Mouse (Mus musculus) limb, embryonic 14.5 days (tissue): Measurements from ENCODE around the gene Pde12. TPM values are rescaled to one million over a fixed set of nuclear protein-coding genes. Genes with fewer than 3 reads are reported as not detected.

Experiments
- ATAC-seq: fragments of 200-750 bp; cut with Nextera tagmentation; 2 replicates; pipeline ENCODE4 v1.8.0; 2017; ENCODE audit warnings: low read depth, moderate number of reproducible peaks, moderate TSS enrichment; ENCODE audit not compliant: low FRiP score
- DNase-seq: peaks from one replicate; pipeline ENCODE4 v3.0.0-alpha.2; 2015; ENCODE audit warnings: low spot score
- H3K27ac ChIP-seq: fragments of 300-500 bp; sonication (generic); replicated peaks from 2 replicates; pipeline ENCODE4 v1.5.1; 2014; ENCODE audit warnings: low read depth, mild to moderate bottlenecking, low read length, moderate library complexity, mixed read lengths
- H3K27me3 ChIP-seq: fragments of 300-500 bp; sonication (generic); 2 replicates; pipeline ENCODE4 v1.6.1; 2014; ENCODE audit warnings: low read length, mixed read lengths; ENCODE audit not compliant: control insufficient read depth, insufficient read depth
- H3K36me3 ChIP-seq: fragments of 300-500 bp; sonication (generic); 2 replicates; pipeline ENCODE4 v1.6.1; 2014; ENCODE audit warnings: mild to moderate bottlenecking, low read length, moderate library complexity, mixed read lengths; ENCODE audit not compliant: control insufficient read depth, insufficient read depth
- H3K4me1 ChIP-seq: fragments of 300-500 bp; sonication (generic); 2 replicates; pipeline ENCODE4 v1.6.1; 2014; ENCODE audit warnings: antibody characterized with exemption, low read length, mixed read lengths; ENCODE audit not compliant: control insufficient read depth, insufficient read depth
- H3K4me2 ChIP-seq: fragments of 300-500 bp; sonication (generic); replicated peaks from 2 replicates; pipeline ENCODE4 v1.6.1; 2014; ENCODE audit warnings: low read depth, mild to moderate bottlenecking, low read length, moderate library complexity; ENCODE audit not compliant: severe bottlenecking
- H3K4me3 ChIP-seq: fragments of 300-500 bp; sonication (generic); replicated peaks from 2 replicates; pipeline ENCODE4 v1.5.1; 2014; ENCODE audit warnings: low read length
- H3K9ac ChIP-seq: fragments of 300-500 bp; sonication (generic); 2 replicates; pipeline ENCODE4 v1.6.1; 2014; ENCODE audit warnings: mild to moderate bottlenecking, low read depth, low read length, moderate library complexity; ENCODE audit not compliant: severe bottlenecking
- H3K9me3 ChIP-seq: fragments of 300-500 bp; sonication (generic); 2 replicates; pipeline ENCODE4 v1.6.1; 2016; ENCODE audit warnings: low read length; ENCODE audit not compliant: control insufficient read depth
- POLR2A ChIP-seq: fragments of 200-500 bp; IDR thresholded peaks from 2 replicates; pipeline ENCODE4 v1.8.0; 2012; ENCODE audit warnings: inconsistent platforms, mild to moderate bottlenecking, moderate library complexity, borderline replicate concordance; ENCODE audit not compliant: insufficient read depth, insufficient read length; ENCODE audit errors: extremely low read depth
- WGBS: fragments of 180-500 bp; shearing (Covaris S2); extraction: QIAGEN DNeasy Blood & Tissue Kit; methylation state at CpG from one replicate; pipeline ENCODE4 v1.1.7; 2014; 5-methylcytosine and 5-hydroxymethylcytosine counted together
- polyA plus RNA-seq, 2 experiments: library from polyadenylated mRNA; depleted of rRNA in 1 of 2; stranded (reverse) in 1 of 2; unstranded in 1 of 2; fragments of >200 nt; fragmentation: Nextera tagmentation in 1 of 2; extraction: Ambion mirVana in 1 of 2; gene quantifications; 2 replicates each; pipeline versions ENCODE4 v1.2.1 to v1.2.3; 2012 to 2014

Gene Pde12
- polyA plus RNA-seq, 2 experiments = 5.6 to 10.2 TPM

DNA sequence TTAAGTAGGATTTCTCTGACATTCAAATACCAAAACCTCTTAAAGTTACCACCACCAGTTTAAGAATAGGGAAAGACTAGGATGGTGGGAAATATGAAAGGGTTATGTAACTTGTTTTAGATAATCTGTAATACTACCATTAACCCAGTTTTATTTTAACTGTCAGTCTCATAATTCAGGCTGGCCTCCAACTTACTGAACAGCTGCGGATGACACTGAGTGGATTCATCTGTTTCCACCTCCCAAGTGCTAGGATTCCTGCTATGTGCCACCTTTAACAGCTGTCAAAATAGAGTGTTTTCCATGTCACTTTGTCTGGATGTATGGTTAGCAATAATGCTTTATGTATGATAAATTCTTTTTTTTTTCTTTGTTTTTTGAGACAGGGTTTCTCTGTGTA, 9.4 kb downstream of the Pde12 start:
- peaks cover 37% of the 10 kb centered on the region for H3K36me3 ChIP-seq

DNA sequence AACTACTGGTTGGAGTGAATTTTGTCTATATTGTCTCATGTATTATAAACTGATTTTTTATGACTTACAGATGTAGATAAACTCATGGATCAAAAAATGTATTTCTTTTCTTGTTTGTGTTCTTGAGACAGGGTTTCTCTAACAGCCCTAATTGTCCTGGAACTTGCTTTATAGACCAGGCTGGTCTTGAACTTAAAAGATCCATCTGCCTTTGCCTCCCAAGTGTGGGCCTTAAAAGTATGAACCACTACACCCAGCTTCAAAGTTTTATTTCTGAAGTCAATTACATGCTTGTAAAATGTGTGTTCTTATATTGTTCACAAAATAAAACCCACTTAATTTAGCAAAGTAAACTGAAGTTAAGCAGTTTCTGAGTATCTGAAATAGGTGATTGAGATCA, 11.5 kb downstream of the Pde12 start:
- no peak for TF ChIP-seq POLR2A
- Histone ChIP-seq H3K4me1 (no peaks in the 10 kb centered on the region), H3K27me3 (no peaks in the 10 kb centered on the region), H3K27ac (no peak overlapping the region), H3K4me2 (no peak overlapping the region), H3K9me3 (no peaks in the 10 kb centered on the region), H3K36me3 (peaks cover 47% of the 10 kb centered on the region), H3K9ac (no peak overlapping the region), H3K4me3 (no peak overlapping the region)
- ATAC-seq (no peak), DNase-seq (no peak)

More for the DNA sequence above, 9.4 kb downstream of the Pde12 start:
- H3K4me2 ChIP-seq = no peak overlapping the region
- no peaks in the 10 kb centered on the region for H3K9me3 ChIP-seq
- H3K9ac ChIP-seq = no peak overlapping the region
- H3K4me1 ChIP-seq = no peaks in the 10 kb centered on the region
- H3K4me3 ChIP-seq = no peak overlapping the region
- TF ChIP-seq POLR2A = no peak
- H3K27me3 ChIP-seq = no peaks in the 10 kb centered on the region
- DNase-seq = no peak
- WGBS = 97% methylated on average over 1 of the region's 1 CpGs
- H3K27ac ChIP-seq = no peak overlapping the region
- no peak for ATAC-seq

DNA sequence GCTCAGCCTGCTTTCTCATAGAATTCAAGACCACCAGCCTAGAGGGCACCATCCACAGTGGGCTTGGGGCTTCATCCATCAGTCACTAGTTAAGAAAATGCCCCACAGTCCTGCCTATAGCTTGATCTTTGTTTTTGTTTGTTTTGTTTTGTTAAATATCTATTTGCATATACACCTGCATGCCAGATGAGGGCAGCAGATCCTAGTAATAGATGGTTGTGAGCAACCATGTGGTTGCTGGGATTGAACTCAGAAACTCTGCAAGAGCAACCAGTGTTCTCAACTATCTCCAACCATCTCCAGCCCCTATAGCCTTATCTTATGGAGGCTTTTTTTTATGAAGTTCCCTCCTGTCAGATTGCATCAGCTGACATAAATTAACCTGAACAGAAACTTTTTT, 17.8 kb downstream of the Pde12 start:
- peaks cover 83% of the 10 kb centered on the region for H3K36me3 ChIP-seq
- no peak overlapping the region for H3K9ac ChIP-seq
- H3K4me3 ChIP-seq = no peak overlapping the region
- no peaks in the 10 kb centered on the region for H3K27me3 ChIP-seq
- no peak overlapping the region for H3K4me2 ChIP-seq
- no peak for TF ChIP-seq POLR2A
- no peak overlapping the region for H3K27ac ChIP-seq
- H3K4me1 ChIP-seq = no peaks in the 10 kb centered on the region
- DNase-seq (no peak), ATAC-seq (no peak)
- no peaks in the 10 kb centered on the region for H3K9me3 ChIP-seq

DNA sequence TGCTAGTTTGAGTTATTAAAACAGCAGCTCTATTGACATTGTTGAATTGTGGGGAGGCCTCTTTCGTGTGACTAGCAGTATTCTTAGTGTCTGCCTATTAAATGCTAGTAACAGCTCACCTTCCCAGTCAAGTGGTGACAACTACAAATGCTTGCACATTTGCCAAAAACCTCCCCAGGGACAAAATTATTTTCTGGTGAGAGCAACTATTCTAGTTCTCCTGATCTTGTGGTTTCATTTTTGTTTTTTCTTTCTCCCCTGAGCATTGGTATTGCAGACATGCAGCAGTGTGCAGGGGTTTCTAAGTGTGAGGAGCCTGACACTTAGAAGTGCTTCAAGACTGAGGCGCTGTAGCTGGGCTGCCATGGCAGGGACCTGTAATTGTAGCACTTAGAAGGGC, 21.9 kb downstream of the Pde12 start:
- WGBS = 77% methylated on average over 2 of the region's 2 CpGs
- Histone ChIP-seq H3K4me1 (peaks cover 5% of the 10 kb centered on the region; the same call in 1 of the 2 replicates), H3K4me2 (no peak overlapping the region), H3K36me3 (peaks cover 49% of the 10 kb centered on the region), H3K27me3 (no peaks in the 10 kb centered on the region), H3K4me3 (no peak overlapping the region), H3K9ac (no peak overlapping the region), H3K9me3 (no peaks in the 10 kb centered on the region), H3K27ac (no peak overlapping the region)
- no peak for TF ChIP-seq POLR2A
- ATAC-seq (no peak), DNase-seq (no peak)

DNA sequence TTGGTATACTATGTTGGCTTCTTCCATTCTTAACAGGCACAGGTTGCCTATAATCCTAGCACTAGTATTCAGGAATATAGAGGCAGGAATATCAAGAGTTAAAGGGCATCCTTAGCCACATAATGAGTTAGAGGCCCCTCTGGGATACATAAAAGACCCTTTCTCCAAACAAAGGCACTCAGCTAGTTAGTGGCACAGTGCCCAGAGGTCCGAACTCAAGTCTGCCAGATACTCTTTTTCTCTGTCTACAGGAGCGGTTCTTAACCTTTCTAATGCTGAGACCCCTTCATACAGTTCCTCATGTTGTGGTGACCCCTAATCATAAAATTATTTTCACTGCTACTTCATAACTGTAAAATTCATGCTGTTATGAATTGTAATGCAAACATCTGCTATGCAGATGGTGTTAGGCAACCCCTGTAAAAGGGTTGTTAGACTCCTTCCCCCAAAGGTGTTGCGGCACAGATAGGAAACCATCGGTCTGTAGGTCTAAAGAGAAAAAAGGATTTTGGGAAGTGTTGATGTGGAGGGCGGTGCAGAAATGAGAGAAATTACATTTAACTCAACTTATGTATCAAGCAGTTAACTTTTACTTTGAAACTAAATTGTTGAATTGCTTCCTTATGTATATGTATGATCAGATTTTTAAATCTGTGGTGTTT, 23.6 kb downstream of the Pde12 start:
- H3K4me1 ChIP-seq = peaks cover 5% of the 10 kb centered on the region; the same call in 1 of the 2 replicates
- no peak overlapping the region for H3K4me3 ChIP-seq
- H3K9me3 ChIP-seq = no peaks in the 10 kb centered on the region
- DNase-seq = peak; percentile 50
- peak overlapping the region; percentile 34 for H3K4me2 ChIP-seq
- no peak for ATAC-seq
- 0 out of 2 replicates have a peak overlapping the region, but pooled peaks have one; percentile 8 for H3K27ac ChIP-seq
- H3K36me3 ChIP-seq = peaks cover 34% of the 10 kb centered on the region
- TF ChIP-seq POLR2A = no peak
- H3K27me3 ChIP-seq = no peaks in the 10 kb centered on the region
- H3K9ac ChIP-seq = peak overlapping the region; percentile 29
- 28% methylated on average over 5 of the region's 5 CpGs for WGBS

DNA sequence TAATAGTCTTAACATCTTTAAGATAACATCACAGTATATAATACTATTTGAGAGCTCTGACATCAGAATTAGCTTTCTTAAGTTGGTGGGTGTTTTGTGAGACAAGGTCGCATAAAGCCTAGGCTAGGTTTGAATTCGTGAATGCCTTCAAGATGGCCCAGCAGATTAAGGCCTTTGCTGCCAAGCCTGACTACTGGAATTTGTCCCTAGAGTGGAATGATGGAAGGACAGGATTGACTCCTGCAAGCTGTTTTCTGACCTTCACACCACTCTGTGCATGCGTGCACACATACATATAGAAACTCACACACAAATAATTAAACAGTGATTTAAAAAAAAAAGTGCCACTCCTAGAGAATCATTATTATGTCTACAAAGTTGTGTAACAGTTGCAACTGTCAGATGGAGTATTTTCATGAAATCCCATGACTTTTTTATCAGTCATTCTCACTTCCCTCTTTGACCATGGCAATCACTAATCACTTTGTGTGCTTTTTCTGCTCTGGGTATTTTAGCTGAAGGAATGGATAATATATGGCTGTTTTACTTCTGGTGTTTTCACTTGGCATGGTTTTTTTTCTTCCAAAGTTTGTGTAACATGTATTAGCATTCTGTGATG, 26.6 kb downstream of the Pde12 start:
- peaks cover 12% of the 10 kb centered on the region for H3K36me3 ChIP-seq
- no peak overlapping the region for H3K27ac ChIP-seq
- H3K27me3 ChIP-seq = no peaks in the 10 kb centered on the region
- no peak for TF ChIP-seq POLR2A
- ATAC-seq = no peak
- WGBS = 78% methylated on average over 3 of the region's 3 CpGs
- no peak overlapping the region for H3K4me2 ChIP-seq
- H3K4me1 ChIP-seq = peaks cover 15% of the 10 kb centered on the region
- no peak overlapping the region for H3K9ac ChIP-seq
- H3K4me3 ChIP-seq = no peak overlapping the region
- DNase-seq = no peak
- H3K9me3 ChIP-seq = no peaks in the 10 kb centered on the region
